Mouse (Mus musculus) E14TG2a.4 (cell line): ENCODE measurements around the gene Myo18a.

Experiments
- CTCF ChIP-seq: conservative IDR thresholded peaks from 2 replicates; pipeline ENCODE4 v1.5.1; 2014; ENCODE audit warnings: low read length
- NANOG ChIP-seq: IDR thresholded peaks from 2 replicates; pipeline ENCODE4 v1.6.1; 2014; ENCODE audit warnings: borderline replicate concordance, low read length, mixed read lengths
- POU5F1 ChIP-seq: IDR thresholded peaks from 2 replicates; pipeline ENCODE4 v1.6.1; 2014; ENCODE audit warnings: low read length, borderline replicate concordance

- TF ChIP-seq CTCF (no peak), NANOG (no peak), POU5F1 (no peak)
Observed at GRCm38 (mm10) chr11:77752525-77752924, 10.5 kb upstream of the Myo18a start.
